Mouse (Mus musculus): ENCODE measurements at regions not wholly inside any gene's neighbourhood (a gene's known extent, or its start where the extent isn't known, plus 50 kb on each side); places are given as distances from the start of the nearest gene placed in this dataset.

DNA sequence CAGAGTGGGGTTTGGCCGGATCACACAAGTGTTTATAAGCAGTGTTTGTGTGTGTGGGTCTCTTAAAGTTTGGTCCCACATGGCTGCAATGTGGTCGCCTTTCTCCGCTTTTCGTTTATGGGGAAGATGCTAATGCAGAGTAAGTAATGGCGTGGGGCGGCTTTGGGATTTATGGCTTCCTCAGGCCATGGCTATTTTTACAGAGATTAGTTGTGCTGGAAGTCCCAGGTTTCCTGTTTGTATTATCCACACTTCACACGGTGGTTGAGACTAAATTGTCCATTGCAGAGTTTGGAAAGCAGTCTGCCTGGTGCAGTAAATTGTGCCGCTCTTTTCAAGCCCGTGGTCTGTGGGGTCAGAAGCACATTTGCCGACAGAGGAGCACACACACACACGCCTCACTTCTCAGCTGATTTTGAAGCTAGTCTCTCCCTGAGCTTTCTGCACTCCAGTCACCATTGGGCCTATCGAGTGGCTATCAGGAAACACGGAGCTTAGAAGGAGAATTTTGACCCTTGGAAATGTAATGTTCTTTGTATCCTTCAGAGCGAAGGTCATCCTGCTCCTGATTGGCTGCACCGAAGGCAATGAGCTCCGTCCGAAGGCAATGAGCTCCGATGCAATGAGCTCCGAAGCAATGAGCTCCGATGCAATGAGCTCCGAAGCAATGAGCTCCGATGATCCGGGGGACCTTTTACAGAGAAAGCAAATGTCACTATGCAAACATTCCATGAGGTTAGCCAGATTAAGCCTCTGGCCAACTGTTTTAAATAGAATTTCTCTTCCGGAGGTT, 142.9 kb upstream of the Dkk2 start:
- in situ Hi-C loops (cut with MboI; ENCODE audit: low pct_ligation_motif_present, low pct_unique_long_range_greater_than_20kb, low sequenced_read_pairs), result no loop called here
- no peaks in the 10 kb centered on the region for H3K36me3 ChIP-seq (replicated peaks in 1 of 2; ENCODE audit: control insufficient read depth in 1 of 2, insufficient read depth in 1 of 2, low read length in 1 of 2)
- no peaks in the 10 kb centered on the region for H3K79me2 ChIP-seq (replicated peaks; ENCODE audit: control insufficient read depth, extremely low read depth, insufficient read depth, poor library complexity, severe bottlenecking)
- H3K4me1 ChIP-seq (ENCODE audit: control insufficient read depth in 1 of 2, insufficient read depth in 2 of 2), result peaks cover 9 to 29% of the 10 kb centered on the region in 2 experiments
- DNase-seq (ENCODE audit: extremely low read depth), result no peak
- H3K9me3 ChIP-seq (replicated peaks; ENCODE audit: low read length), result no peaks in the 10 kb centered on the region
- H3K4me3 ChIP-seq (replicated peaks in 1 of 3; ENCODE audit: low read depth in 2 of 3, low read length in 2 of 3, poor library complexity in 1 of 3), result no peak overlapping the region
- no peaks in the 10 kb centered on the region for H3K27me3 ChIP-seq (replicated peaks)
- H3K4me2 ChIP-seq (ENCODE audit: insufficient read depth, low read depth, poor library complexity, severe bottlenecking), result no peak overlapping the region
- dilution Hi-C loops (cut with MboI; ENCODE audit: extremely low pct_ligation_motif_present, extremely low pct_unique_long_range_greater_than_20kb, low sequenced_read_pairs), result no loop called here
- no peak overlapping the region for H3K9ac ChIP-seq (ENCODE audit: insufficient read depth, low read depth)
- no peak overlapping the region for H3K27ac ChIP-seq (ENCODE audit: insufficient read depth, low read depth)
- TF ChIP-seq BHLHE40 (IDR thresholded peaks at IDR 0.05; ENCODE audit: low read depth, low read length) (no peak), USF2 (conservative IDR thresholded peaks at IDR 0.05; ENCODE audit: low read depth, low read length) (no peak), EP300 (IDR thresholded peaks at IDR 0.05; ENCODE audit: low read length) (no peak), CHD2 (IDR thresholded peaks at IDR 0.05; ENCODE audit: low read length) (no peak), NRF1 (IDR thresholded peaks at IDR 0.05; ENCODE audit: low read depth, low read length) (no peak), MAFK (IDR thresholded peaks at IDR 0.05; ENCODE audit: insufficient replicate concordance, low read length) (no peak), E2F4 (IDR thresholded peaks at IDR 0.05; ENCODE audit: insufficient replicate concordance, low read depth, low read length) (no peak), CTCF (conservative IDR thresholded peaks at IDR 0.05 in 1 of 2, IDR thresholded peaks at IDR 0.05 in 1 of 2; ENCODE audit: low read depth in 2 of 2, low read length in 2 of 2) (no peak), PAX5 (IDR thresholded peaks at IDR 0.05; ENCODE audit: low read length) (no peak), SIN3A (IDR thresholded peaks at IDR 0.05; ENCODE audit: low read length) (no peak), CHD1 (IDR thresholded peaks at IDR 0.05; ENCODE audit: low read depth, low read length) (no peak), UBTF (IDR thresholded peaks at IDR 0.05; ENCODE audit: low read depth, low read length) (no peak), JUND (conservative IDR thresholded peaks at IDR 0.05; ENCODE audit: low read depth, low read length) (no peak)

DNA sequence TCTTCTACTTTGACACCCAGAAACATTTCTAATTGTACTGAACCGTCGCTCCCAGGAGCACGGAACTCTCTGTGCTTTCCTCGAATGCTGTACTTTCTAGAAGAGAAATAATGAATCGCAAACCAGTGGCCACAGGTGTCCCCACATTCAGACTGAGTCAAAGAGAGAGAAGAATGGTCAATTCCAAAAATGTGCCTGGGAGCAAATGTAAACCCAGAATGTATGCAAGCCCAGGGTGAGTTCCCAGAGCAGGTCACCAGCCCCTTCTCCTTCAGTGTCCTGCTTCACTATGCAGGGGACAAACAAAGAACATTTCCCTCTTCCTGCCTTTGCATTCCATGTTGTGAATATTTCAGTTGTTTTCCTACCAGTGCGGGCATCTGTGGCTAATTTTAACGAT, 141.7 kb upstream of the Dkk2 start:
- Histone ChIP-seq H3K27me3 (replicated peaks) (no peaks in the 10 kb centered on the region), H3K36me3 (replicated peaks in 1 of 2; ENCODE audit: control insufficient read depth in 1 of 2, insufficient read depth in 1 of 2, low read length in 1 of 2) (no peaks in the 10 kb centered on the region), H3K9me3 (replicated peaks; ENCODE audit: low read length) (no peaks in the 10 kb centered on the region), H3K79me2 (replicated peaks; ENCODE audit: control insufficient read depth, extremely low read depth, insufficient read depth, poor library complexity, severe bottlenecking) (no peaks in the 10 kb centered on the region), H3K4me3 (replicated peaks in 1 of 3; ENCODE audit: low read depth in 2 of 3, low read length in 2 of 3, poor library complexity in 1 of 3) (no peak overlapping the region), H3K9ac (ENCODE audit: insufficient read depth, low read depth) (no peak overlapping the region), H3K27ac (ENCODE audit: insufficient read depth, low read depth) (no peak overlapping the region), H3K4me2 (ENCODE audit: insufficient read depth, low read depth, poor library complexity, severe bottlenecking) (peak overlapping the region; percentile 39), H3K4me1 (ENCODE audit: control insufficient read depth in 1 of 2, insufficient read depth in 2 of 2) (peaks cover 9 to 29% of the 10 kb centered on the region in 2 experiments)
- dilution Hi-C loops (cut with MboI; ENCODE audit: extremely low pct_ligation_motif_present, extremely low pct_unique_long_range_greater_than_20kb, low sequenced_read_pairs), result no loop called here
- in situ Hi-C loops (cut with MboI; ENCODE audit: low pct_ligation_motif_present, low pct_unique_long_range_greater_than_20kb, low sequenced_read_pairs), result no loop called here
- TF ChIP-seq MAX (IDR thresholded peaks at IDR 0.05; ENCODE audit: low read length) (no peak), EP300 (IDR thresholded peaks at IDR 0.05; ENCODE audit: low read length) (peak; percentile 48; the same call in 1 of the 2 replicates), IRF4 (IDR thresholded peaks at IDR 0.05; ENCODE audit: low read depth, low read length) (peak; percentile 76), E2F4 (IDR thresholded peaks at IDR 0.05; ENCODE audit: insufficient replicate concordance, low read depth, low read length) (no peak), MAFK (IDR thresholded peaks at IDR 0.05; ENCODE audit: insufficient replicate concordance, low read length) (no peak), MEF2A (IDR thresholded peaks at IDR 0.05; ENCODE audit: borderline replicate concordance, low read depth, low read length) (peak; percentile 51; the same call in 1 of the 2 replicates), USF1 (IDR thresholded peaks at IDR 0.05; ENCODE audit: low read depth, low read length) (no peak), KAT2A (IDR thresholded peaks at IDR 0.05; ENCODE audit: insufficient replicate concordance, low read length) (no peak), TCF12 (IDR thresholded peaks at IDR 0.05; ENCODE audit: low read depth, low read length) (0 out of 2 replicates have a peak, but pooled peaks have one; percentile 10), BHLHE40 (IDR thresholded peaks at IDR 0.05; ENCODE audit: low read depth, low read length) (peak; percentile 49; the same call in 1 of the 2 replicates)
- peak; percentile 12 for DNase-seq (ENCODE audit: extremely low read depth)
